Mouse (Mus musculus): ENCODE measurements around the gene Rfx2.

GRCm38 (mm10) chr17:56761991-56762410, 68.8 kb downstream of the Rfx2 start:
- TF ChIP-seq CTCF (IDR thresholded peaks at IDR 0.05; ENCODE audit: borderline replicate concordance, control insufficient read depth, extremely low read depth, insufficient read depth, low read length, poor library complexity), result no peak
- peak; percentile 67 for TF ChIP-seq POLR2A (IDR thresholded peaks at IDR 0.05; ENCODE audit: control insufficient read depth, extremely low read depth, insufficient read depth, low read length, poor library complexity)
